Mouse (Mus musculus) MEL (cell line): ENCODE measurements around the gene Dgcr2.

Experiments
- BHLHE40 ChIP-seq: IDR thresholded peaks from 2 replicates; pipeline ENCODE4 v1.6.1; 2012; ENCODE audit warnings: low read depth, mild to moderate bottlenecking, inconsistent platforms, low read length, improper control_type of control experiment, borderline replicate concordance
- CTCF ChIP-seq, 3 experiments: IDR thresholded peaks in 2 of 3; conservative IDR thresholded peaks in 1 of 3; 2 replicates each; pipeline ENCODE4 v1.5.1; 2011 to 2012; ENCODE audit warnings: low read length in 3 of 3, low read depth in 2 of 3, mild to moderate bottlenecking in 2 of 3, improper control_type of control experiment in 1 of 3, inconsistent platforms in 1 of 3, mixed read lengths in 1 of 3, moderate library complexity in 1 of 3; ENCODE audit not compliant: control insufficient read depth in 1 of 3, insufficient read depth in 1 of 3, poor library complexity in 1 of 3, severe bottlenecking in 1 of 3
- EP300 ChIP-seq, 2 experiments: IDR thresholded peaks; 2 replicates each; pipeline ENCODE4 v1.6.1; 2011; ENCODE audit warnings: improper control_type of control experiment in 2 of 2, low read length in 2 of 2, low read depth in 1 of 2, mild to moderate bottlenecking in 1 of 2
- GATA1 ChIP-seq: IDR thresholded peaks from 2 replicates; pipeline ENCODE4 v1.6.1; 2011; ENCODE audit warnings: low read depth, low read length, improper control_type of control experiment
- KAT2A ChIP-seq: conservative IDR thresholded peaks from 2 replicates; pipeline ENCODE4 v1.6.1; 2012; ENCODE audit warnings: low read depth, low read length, improper control_type of control experiment, inconsistent platforms
- MAFK ChIP-seq: IDR thresholded peaks from 2 replicates; pipeline ENCODE4 v1.6.1; 2011; ENCODE audit warnings: low read depth, mild to moderate bottlenecking, low read length, improper control_type of control experiment, borderline replicate concordance
- MYC ChIP-seq: IDR thresholded peaks from 2 replicates; pipeline ENCODE4 v1.6.1; 2011; ENCODE audit warnings: low read depth, mild to moderate bottlenecking, low read length, improper control_type of control experiment, moderate library complexity
- NRF1 ChIP-seq: IDR thresholded peaks from 2 replicates; pipeline ENCODE4 v1.6.1; 2014; ENCODE audit warnings: low read depth, mild to moderate bottlenecking, inconsistent platforms, low read length, improper control_type of control experiment, moderate library complexity; ENCODE audit not compliant: poor library complexity, insufficient read depth, severe bottlenecking
- POLR2A ChIP-seq, 2 experiments: IDR thresholded peaks; 2 replicates each; pipeline ENCODE4 v1.6.1; 2011 to 2012; ENCODE audit warnings: low read length in 2 of 2, mild to moderate bottlenecking in 2 of 2, control low read depth in 1 of 2, improper control_type of control experiment in 1 of 2, low read depth in 1 of 2, moderate library complexity in 1 of 2; ENCODE audit not compliant: control insufficient read depth in 1 of 2, insufficient read depth in 1 of 2, poor library complexity in 1 of 2
- SMC3 ChIP-seq: IDR thresholded peaks from 2 replicates; pipeline ENCODE4 v1.6.1; 2011; ENCODE audit warnings: low read depth, low read length, improper control_type of control experiment
- USF1 ChIP-seq: IDR thresholded peaks from 2 replicates; pipeline ENCODE4 v1.6.1; 2014; ENCODE audit warnings: low read depth, mild to moderate bottlenecking, inconsistent platforms, low read length, improper control_type of control experiment, moderate library complexity
- ZC3H11A ChIP-seq: IDR thresholded peaks from 2 replicates; pipeline ENCODE4 v1.6.1; 2012; ENCODE audit warnings: low read depth, mild to moderate bottlenecking, inconsistent platforms, low read length, improper control_type of control experiment
- ZNF384 ChIP-seq: IDR thresholded peaks from 2 replicates; pipeline ENCODE4 v1.6.1; 2012; ENCODE audit warnings: low read depth, mild to moderate bottlenecking, inconsistent platforms, low read length, improper control_type of control experiment

DNA sequence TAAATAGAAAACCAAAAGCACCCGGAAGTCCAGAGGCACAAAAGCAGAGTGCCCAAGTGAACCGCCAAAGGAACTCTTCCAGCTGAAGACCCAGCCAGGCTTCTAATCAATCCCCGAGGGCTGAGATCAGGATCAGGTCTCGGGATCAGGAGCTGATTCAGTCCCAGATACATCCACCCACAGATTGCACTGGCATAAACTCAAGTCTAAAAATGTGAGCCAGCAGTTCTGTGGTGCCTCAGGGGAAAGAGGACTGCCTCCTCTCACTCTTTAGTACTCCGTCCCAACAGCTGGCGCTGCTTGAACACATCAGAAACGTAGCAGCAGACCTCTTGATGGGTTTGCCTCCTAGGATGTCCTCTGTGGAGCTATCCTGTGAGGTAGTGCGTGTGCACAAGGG lies 81.8 kb downstream of the Dgcr2 start:
- no peak for TF ChIP-seq CTCF (IDR thresholded peaks at IDR 0.05 in 2 of 3, conservative IDR thresholded peaks at IDR 0.05 in 1 of 3; ENCODE audit: control insufficient read depth in 1 of 3, insufficient read depth in 1 of 3, low read depth in 2 of 3, low read length in 3 of 3, poor library complexity in 1 of 3, severe bottlenecking in 1 of 3)
- TF ChIP-seq KAT2A, result no peak
- TF ChIP-seq ZNF384, result no peak
- TF ChIP-seq MAFK, result no peak
- TF ChIP-seq POLR2A (IDR thresholded peaks at IDR 0.05; ENCODE audit: control insufficient read depth in 1 of 2, insufficient read depth in 1 of 2, low read depth in 1 of 2, low read length in 2 of 2, poor library complexity in 1 of 2), result no peak
- TF ChIP-seq MYC, result no peak
- TF ChIP-seq GATA1, result no peak
- TF ChIP-seq ZC3H11A, result no peak
- no peak for TF ChIP-seq EP300 (IDR thresholded peaks at IDR 0.05; ENCODE audit: low read depth in 1 of 2, low read length in 2 of 2)
- no peak for TF ChIP-seq NRF1
- TF ChIP-seq BHLHE40, result no peak
- TF ChIP-seq USF1, result no peak
- TF ChIP-seq SMC3, result no peak
